Mouse (Mus musculus) heart, adult 2 months (tissue): ENCODE data around the gene Acadl.

ENCODE experiments used
- CTCF ChIP-seq: fragments of 200-600 bp; IDR thresholded peaks from 2 replicates; pipeline ENCODE4 v1.8.1; 2022; ENCODE audit warnings: antibody characterized with exemption, mild to moderate bottlenecking, moderate library complexity
- POLR2A ChIP-seq: fragments of 200-500 bp; IDR thresholded peaks from 2 replicates; pipeline ENCODE4 v1.6.1; 2011; ENCODE audit warnings: mild to moderate bottlenecking, low read depth, low read length, control low read depth; ENCODE audit not compliant: insufficient read depth

DNA sequence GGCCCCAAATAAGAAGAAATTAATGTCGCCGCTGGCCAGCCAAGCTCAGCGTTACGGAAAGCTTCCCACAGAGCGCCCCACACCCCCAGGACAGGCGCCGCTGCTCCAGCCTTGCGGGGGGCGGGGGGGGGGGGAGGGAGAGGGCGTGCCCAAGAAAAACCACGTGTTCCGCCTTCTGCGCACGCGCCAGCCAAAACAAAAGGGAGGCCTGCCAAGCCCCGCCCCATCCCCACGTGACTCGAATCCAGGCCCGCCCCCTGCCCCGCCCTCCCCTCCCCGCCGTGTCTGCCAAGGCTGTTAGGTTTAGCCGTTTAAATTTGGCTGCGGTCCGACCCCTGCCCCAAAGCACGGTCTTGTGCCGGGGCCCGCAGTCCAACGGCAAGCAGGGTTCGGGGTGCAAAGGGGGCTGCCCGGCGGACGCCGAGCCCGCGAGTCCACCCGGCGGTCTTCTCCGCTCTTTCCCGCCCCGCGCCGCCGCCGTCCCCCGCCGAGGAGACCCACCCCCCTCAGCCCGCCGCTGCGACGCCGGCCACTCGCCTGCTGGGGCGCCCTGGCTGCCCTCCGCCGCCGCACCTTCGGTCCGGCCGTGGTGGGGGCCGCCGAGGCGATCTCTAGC, 46.1 kb downstream of the Acadl start:
- TF ChIP-seq CTCF = peak; percentile 37
- TF ChIP-seq POLR2A = peak; percentile 79
